Mouse (Mus musculus) hindbrain, postnatal 0 days (tissue): Measurements from ENCODE around the gene Mctp1. TPM values are rescaled to one million over a fixed set of nuclear protein-coding genes. Genes with fewer than 3 reads are reported as not detected.

Experiments
- ATAC-seq: fragments of 200-750 bp; cut with Nextera tagmentation; 2 replicates; pipeline ENCODE4 v1.8.0; 2017; ENCODE audit warnings: mild to moderate bottlenecking, moderate TSS enrichment, moderate library complexity
- DNase-seq: peaks from one replicate; pipeline ENCODE4 v3.0.0-alpha.2; 2015; ENCODE audit warnings: low spot score
- H3K27ac ChIP-seq: fragments of 300-500 bp; sonication (generic); 2 replicates; pipeline ENCODE4 v1.5.1; 2014; ENCODE audit warnings: mild to moderate bottlenecking
- H3K27me3 ChIP-seq: fragments of 300-500 bp; sonication (generic); 2 replicates; pipeline ENCODE4 v1.6.1; 2014; ENCODE audit warnings: low read length, mixed read lengths; ENCODE audit not compliant: insufficient read depth
- H3K36me3 ChIP-seq: fragments of 300-500 bp; sonication (generic); 2 replicates; pipeline ENCODE4 v1.6.1; 2014; ENCODE audit warnings: low read length, mixed read lengths; ENCODE audit not compliant: insufficient read depth
- H3K4me1 ChIP-seq: fragments of 300-500 bp; sonication (generic); 2 replicates; pipeline ENCODE4 v1.6.1; 2014; ENCODE audit warnings: antibody characterized with exemption, low read length, mixed read lengths; ENCODE audit not compliant: insufficient read depth
- H3K4me2 ChIP-seq: fragments of 300-500 bp; sonication (generic); 2 replicates; pipeline ENCODE4 v1.6.1; 2014; ENCODE audit warnings: low read depth, mild to moderate bottlenecking, low read length, moderate library complexity, mixed read lengths
- H3K4me3 ChIP-seq: fragments of 300-500 bp; sonication (generic); 2 replicates; pipeline ENCODE4 v1.5.1; 2014; ENCODE audit warnings: low read length
- H3K9ac ChIP-seq: fragments of 300-500 bp; sonication (generic); replicated peaks from 2 replicates; pipeline ENCODE4 v1.6.1; 2014; ENCODE audit warnings: mild to moderate bottlenecking, low read length, moderate library complexity, mixed read lengths
- H3K9me3 ChIP-seq: fragments of 300-500 bp; sonication (generic); 2 replicates; pipeline ENCODE4 v1.6.1; 2016; ENCODE audit warnings: low read length, mixed read lengths
- CTCF ChIP-seq: IDR thresholded peaks from 2 replicates; pipeline ENCODE4 v1.5.1; 2016; ENCODE audit warnings: antibody characterized with exemption, control low read depth, low read depth
- WGBS: fragments of 180-500 bp; shearing (Covaris S2); extraction: QIAGEN DNeasy Blood & Tissue Kit; methylation state at CpG from one replicate; pipeline ENCODE4 v1.1.7; 2014; 5-methylcytosine and 5-hydroxymethylcytosine counted together
- polyA plus RNA-seq: library from polyadenylated mRNA; unstranded; fragments of >200 nt; fragmentation: Nextera tagmentation; extraction: Ambion mirVana; gene quantifications from 2 replicates; pipeline ENCODE4 v1.2.1, GENCODE M21; 2015
- total RNA-seq: library from RNA; depleted of rRNA; stranded (reverse); fragments of >200 nt; gene quantifications from 2 replicates; pipeline ENCODE4 v1.2.3, GENCODE M21; 2014

Gene Mctp1
- total and polyA plus RNA-seq, 2 experiments from 2014 or later, result 4.9 to 8.3 TPM

GRCm38 (mm10) chr13:76422124-76422523 lies 37.8 kb downstream of the Mctp1 start:
- H3K9me3 ChIP-seq, result no peaks in the 10 kb centered on the region
- no peaks in the 10 kb centered on the region for H3K27me3 ChIP-seq
- no peak for TF ChIP-seq CTCF
- DNase-seq (no peak), ATAC-seq (no peak)
- no peak overlapping the region for H3K4me2 ChIP-seq
- WGBS, result 91% methylated on average over 5 of the region's 5 CpGs
- H3K9ac ChIP-seq, result no peak overlapping the region
- no peaks in the 10 kb centered on the region for H3K36me3 ChIP-seq
- no peaks in the 10 kb centered on the region for H3K4me1 ChIP-seq
- no peak overlapping the region for H3K4me3 ChIP-seq
- no peak overlapping the region for H3K27ac ChIP-seq

DNA sequence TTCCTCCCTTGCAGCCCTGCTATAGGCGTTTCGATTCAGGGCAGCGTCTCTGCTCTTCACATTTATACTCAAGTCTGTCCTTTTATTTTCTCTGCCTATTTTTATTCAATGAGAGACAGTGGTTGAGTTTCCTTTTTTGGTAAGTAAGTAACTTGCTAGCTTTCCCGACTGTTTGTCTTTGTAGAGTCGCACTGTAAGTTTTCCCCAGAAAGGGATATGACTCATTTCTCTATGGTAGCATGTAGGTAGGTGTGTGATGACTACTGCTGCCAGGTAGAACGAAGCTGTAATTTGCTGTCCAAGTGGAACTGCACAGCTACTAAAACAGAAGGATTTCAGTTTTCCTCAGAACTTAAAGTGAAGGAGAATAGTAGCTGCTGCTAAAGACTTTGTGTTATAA lies 45.1 kb downstream of the Mctp1 start:
- no peak overlapping the region for H3K27ac ChIP-seq
- TF ChIP-seq CTCF, result no peak
- DNase-seq, result no peak
- no peak overlapping the region for H3K4me2 ChIP-seq
- no peak overlapping the region for H3K9ac ChIP-seq
- 76% methylated on average over 6 of the region's 6 CpGs for WGBS
- no peaks in the 10 kb centered on the region for H3K4me1 ChIP-seq
- no peak overlapping the region for H3K4me3 ChIP-seq
- no peaks in the 10 kb centered on the region for H3K9me3 ChIP-seq
- ATAC-seq, result no peak
- H3K36me3 ChIP-seq, result no peaks in the 10 kb centered on the region
- H3K27me3 ChIP-seq, result no peaks in the 10 kb centered on the region

DNA sequence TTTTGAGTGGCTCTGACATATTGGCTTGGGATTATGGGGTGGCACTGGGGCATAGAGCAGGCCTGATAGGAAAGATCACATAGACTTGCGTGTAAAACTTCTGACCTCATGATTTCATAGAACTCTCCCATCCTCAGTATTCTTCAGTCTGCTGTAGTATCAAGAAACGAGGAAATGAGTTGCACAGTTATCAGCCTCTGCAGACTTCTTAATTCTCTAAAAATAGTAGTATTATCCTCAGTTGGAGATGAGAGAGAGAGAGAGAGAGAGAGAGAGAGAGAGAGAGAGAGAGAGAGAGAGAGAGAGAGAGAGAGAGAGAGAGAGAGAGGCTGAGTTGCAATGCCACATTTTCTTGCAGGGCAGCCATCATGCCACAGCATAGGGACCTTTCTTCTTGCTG lies 45.6 kb downstream of the Mctp1 start:
- no peak overlapping the region for H3K4me3 ChIP-seq
- no peak overlapping the region for H3K27ac ChIP-seq
- no peak overlapping the region for H3K4me2 ChIP-seq
- 83% methylated on average over 2 of the region's 2 CpGs for WGBS
- H3K27me3 ChIP-seq, result no peaks in the 10 kb centered on the region
- TF ChIP-seq CTCF, result no peak
- no peaks in the 10 kb centered on the region for H3K36me3 ChIP-seq
- no peaks in the 10 kb centered on the region for H3K4me1 ChIP-seq
- no peak for ATAC-seq
- DNase-seq, result no peak
- H3K9me3 ChIP-seq, result no peaks in the 10 kb centered on the region
- H3K9ac ChIP-seq, result no peak overlapping the region

DNA sequence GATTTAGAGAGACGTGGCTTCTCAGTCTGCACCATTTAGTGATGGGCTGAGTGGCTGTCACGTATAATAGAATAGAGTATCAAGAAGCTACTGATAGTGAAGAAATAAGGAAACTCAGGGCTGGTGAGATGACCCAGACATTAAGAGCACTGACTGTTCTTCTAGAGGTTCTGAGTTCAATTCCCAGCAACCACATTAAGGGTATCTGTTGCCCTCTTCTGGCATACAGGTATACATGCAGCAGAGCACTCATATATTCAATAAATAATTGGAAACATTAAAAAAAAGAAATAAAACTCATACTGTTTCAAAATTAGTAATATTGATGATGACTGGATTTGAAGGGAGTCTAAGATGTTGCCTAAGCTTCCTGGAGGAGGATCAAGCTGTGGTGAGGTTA lies 47.6 kb downstream of the Mctp1 start:
- no peaks in the 10 kb centered on the region for H3K36me3 ChIP-seq
- no peak for ATAC-seq

DNA sequence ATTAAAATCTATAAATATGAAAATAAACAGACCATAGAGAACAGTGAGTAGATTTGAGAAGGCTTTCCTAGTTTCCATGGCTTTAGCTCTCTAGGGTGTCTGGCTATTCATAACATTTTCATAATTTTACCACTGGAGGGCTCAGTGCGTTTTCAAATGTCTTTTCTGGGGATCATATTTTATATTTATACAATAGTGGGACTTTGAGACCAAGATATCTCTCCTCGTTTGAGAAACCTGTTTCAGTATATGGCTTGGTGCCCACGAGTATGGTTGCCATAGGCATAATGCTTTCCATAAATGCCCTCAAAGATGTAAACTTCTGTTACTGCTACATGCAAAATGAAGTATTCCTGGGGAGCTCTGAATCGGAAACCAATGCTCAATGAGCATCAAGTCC lies 49.1 kb downstream of the Mctp1 start:
- TF ChIP-seq CTCF, result no peak
- no peaks in the 10 kb centered on the region for H3K9me3 ChIP-seq
- no peaks in the 10 kb centered on the region for H3K4me1 ChIP-seq
- no peaks in the 10 kb centered on the region for H3K27me3 ChIP-seq
- DNase-seq (peak; percentile 30), ATAC-seq (no peak)
- H3K4me2 ChIP-seq, result no peak overlapping the region
- no peaks in the 10 kb centered on the region for H3K36me3 ChIP-seq
- no peak overlapping the region for H3K4me3 ChIP-seq
- H3K27ac ChIP-seq, result no peak overlapping the region
- no peak overlapping the region for H3K9ac ChIP-seq
- WGBS, result 71% methylated on average over 4 of the region's 4 CpGs

More for the DNA sequence above, 47.6 kb downstream of the Mctp1 start:
- 89% methylated on average over 2 of the region's 2 CpGs for WGBS
- H3K9ac ChIP-seq, result no peak overlapping the region
- H3K4me2 ChIP-seq, result no peak overlapping the region
- H3K27me3 ChIP-seq, result no peaks in the 10 kb centered on the region
- H3K9me3 ChIP-seq, result no peaks in the 10 kb centered on the region
- no peaks in the 10 kb centered on the region for H3K4me1 ChIP-seq
- DNase-seq, result no peak
- no peak for TF ChIP-seq CTCF
- H3K4me3 ChIP-seq, result no peak overlapping the region
- no peak overlapping the region for H3K27ac ChIP-seq

DNA sequence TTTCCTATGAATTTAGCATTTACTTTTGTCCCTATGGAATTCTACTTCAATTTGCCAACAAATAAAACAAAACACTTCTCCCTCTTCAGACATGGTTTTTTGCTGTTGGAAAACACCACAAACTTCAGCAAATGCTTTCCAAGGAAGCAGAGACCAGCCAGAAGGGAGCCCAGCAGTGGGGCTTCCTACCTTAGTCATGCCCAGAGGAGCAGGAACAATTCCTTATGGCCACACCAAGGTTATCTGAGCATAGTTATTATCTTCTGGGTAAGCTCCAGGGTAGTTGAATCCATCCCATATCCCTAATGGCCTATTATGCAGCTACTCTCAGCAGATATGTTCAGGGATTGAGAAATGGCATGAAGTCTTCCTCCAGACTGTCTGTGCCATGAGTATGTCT lies 52.1 kb downstream of the Mctp1 start:
- Histone ChIP-seq H3K27ac (no peak overlapping the region), H3K9ac (no peak overlapping the region), H3K27me3 (no peaks in the 10 kb centered on the region), H3K9me3 (no peaks in the 10 kb centered on the region), H3K4me1 (no peaks in the 10 kb centered on the region), H3K36me3 (no peaks in the 10 kb centered on the region), H3K4me3 (no peak overlapping the region), H3K4me2 (no peak overlapping the region)
- no peak for TF ChIP-seq CTCF
- DNase-seq (no peak), ATAC-seq (no peak)

DNA sequence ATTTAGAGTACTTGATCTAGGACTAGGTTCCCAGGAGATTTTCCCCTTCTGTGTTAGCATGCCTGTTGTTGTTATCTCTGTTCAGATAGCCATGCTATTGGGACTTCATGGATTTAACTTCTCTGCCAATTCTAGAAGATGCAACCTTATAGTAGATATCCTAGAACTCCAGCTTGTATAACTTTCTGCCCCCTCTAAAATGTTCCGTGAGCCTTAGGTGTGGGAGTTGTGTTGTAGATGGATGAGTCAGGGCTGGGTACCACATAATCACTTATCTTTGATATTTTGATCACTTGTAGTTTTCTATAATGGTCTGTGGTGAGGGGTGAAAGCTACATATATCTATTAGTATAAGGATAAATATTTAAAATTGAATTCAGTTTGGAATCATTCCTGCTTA lies 54.4 kb downstream of the Mctp1 start:
- Histone ChIP-seq H3K4me2 (no peak overlapping the region), H3K36me3 (no peaks in the 10 kb centered on the region), H3K27me3 (no peaks in the 10 kb centered on the region), H3K4me1 (no peaks in the 10 kb centered on the region), H3K4me3 (no peak overlapping the region), H3K9me3 (no peaks in the 10 kb centered on the region), H3K27ac (no peak overlapping the region), H3K9ac (no peak overlapping the region)
- TF ChIP-seq CTCF, result no peak
- WGBS, result 98% methylated on average over 1 of the region's 1 CpGs
- ATAC-seq (no peak), DNase-seq (no peak)
